Mouse (Mus musculus) 416B (cell line): ENCODE measurements around the gene Crlf1.
A peak's percentile ranks its signal among the peaks of the same experiment; 100 is the strongest.

Experiments used
- DNase-seq: peaks from one replicate; pipeline ENCODE4 v3.0.0; 2011; ENCODE audit warnings: low read depth

The Crlf1 gene

DNA sequence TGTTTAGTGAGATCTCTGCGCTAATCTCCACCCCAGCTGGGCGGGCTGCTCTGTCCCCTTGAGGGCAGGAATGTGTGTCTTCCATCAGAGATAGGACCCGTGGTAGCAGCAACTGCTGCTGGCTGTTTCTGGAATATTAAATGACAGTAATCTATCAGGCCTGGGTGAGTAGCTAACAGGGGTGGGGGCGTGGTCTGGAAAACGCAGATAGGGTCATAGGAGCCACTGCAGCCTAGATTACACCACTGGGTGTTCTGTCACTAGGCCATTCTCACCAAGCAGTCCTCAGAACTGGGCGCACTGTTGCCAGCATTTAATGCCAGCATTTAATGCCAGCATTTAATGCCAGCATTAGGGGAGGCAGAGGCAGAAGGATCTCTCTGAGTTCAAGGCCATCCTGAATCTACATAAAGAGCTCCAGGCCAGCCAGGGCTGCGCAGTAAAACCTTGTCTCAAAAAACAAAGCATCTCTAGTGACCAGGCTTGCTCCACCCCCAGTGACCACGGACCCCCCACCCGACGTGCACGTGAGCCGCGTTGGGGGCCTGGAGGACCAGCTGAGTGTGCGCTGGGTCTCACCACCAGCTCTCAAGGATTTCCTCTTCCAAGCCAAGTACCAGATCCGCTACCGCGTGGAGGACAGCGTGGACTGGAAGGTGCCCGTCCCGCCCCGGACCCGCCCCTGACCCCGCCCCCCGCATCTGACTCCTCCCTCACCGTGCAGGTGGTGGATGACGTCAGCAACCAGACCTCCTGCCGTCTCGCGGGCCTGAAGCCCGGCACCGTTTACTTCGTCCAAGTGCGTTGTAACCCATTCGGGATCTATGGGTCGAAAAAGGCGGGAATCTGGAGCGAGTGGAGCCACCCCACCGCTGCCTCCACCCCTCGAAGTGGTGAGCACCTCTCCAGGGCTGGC lies 7.7 kb downstream of the Crlf1 start:
- DNase-seq = no peak

DNA sequence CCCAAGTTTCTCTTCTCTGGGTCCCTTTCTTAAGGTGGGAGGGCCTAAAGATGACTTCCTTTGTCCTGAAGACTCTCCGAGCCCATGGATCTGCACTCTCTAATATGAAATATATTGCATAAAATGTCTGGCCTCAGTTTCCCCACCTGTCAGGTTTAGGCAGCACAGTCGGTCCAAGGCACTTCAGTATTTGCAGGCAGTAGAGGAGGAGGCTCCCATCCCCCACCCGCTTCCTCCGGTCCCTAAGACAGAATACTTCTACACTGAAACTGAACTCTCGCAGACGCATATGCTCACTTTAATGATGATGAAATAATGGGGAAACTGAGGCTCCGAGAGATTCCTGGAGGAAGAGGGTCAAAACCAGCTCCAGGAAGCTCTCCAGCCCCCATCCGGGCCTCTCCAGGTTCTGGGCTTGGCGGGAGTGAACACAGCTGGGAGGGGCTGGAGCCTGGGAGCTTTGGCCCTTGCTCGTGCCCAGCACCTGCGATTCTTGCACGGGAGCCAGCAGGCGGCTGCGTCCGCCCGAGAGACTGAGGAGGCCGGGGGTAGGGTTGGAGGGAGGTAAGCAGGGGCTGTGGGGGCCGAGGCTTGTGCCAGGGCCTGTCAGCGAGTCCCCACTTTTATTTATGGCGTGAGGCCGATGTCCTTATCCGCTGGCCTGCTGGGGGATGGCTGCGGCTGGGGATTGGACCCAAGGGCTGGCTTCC lies 9.0 kb downstream of the Crlf1 start:
- DNase-seq = no peak

- DNase-seq = no peak
These were observed 9.6 kb downstream of the Crlf1 start for GRCm38 (mm10) chr8:70502540-70502939.

- DNase-seq = no peak
These were observed 10.2 kb downstream of the Crlf1 start for GRCm38 (mm10) chr8:70503062-70503750.

- no peak for DNase-seq
These were observed 11.3 kb downstream of the Crlf1 start for GRCm38 (mm10) chr8:70504291-70504716.

- peak; percentile 71 for DNase-seq
These were observed 11.9 kb downstream of the Crlf1 start for GRCm38 (mm10) chr8:70504851-70505250.

GRCm38 (mm10) chr8:70505698-70506327 lies 12.9 kb downstream of the Crlf1 start:
- no peak for DNase-seq

- peak; percentile 98 for DNase-seq
These were observed 13.5 kb downstream of the Crlf1 start, which contains the start of gene Rex1bd for GRCm38 (mm10) chr8:70506328-70507026. Gene Rex1bd, minus strand, starts transcription at chr8:70506752.

GRCm38 (mm10) chr8:70507027-70507393 lies 14.1 kb downstream of the Crlf1 start:
- DNase-seq = no peak

- DNase-seq = no peak
These were observed 16.5 kb downstream of the Crlf1 start for GRCm38 (mm10) chr8:70509281-70509952.

DNA sequence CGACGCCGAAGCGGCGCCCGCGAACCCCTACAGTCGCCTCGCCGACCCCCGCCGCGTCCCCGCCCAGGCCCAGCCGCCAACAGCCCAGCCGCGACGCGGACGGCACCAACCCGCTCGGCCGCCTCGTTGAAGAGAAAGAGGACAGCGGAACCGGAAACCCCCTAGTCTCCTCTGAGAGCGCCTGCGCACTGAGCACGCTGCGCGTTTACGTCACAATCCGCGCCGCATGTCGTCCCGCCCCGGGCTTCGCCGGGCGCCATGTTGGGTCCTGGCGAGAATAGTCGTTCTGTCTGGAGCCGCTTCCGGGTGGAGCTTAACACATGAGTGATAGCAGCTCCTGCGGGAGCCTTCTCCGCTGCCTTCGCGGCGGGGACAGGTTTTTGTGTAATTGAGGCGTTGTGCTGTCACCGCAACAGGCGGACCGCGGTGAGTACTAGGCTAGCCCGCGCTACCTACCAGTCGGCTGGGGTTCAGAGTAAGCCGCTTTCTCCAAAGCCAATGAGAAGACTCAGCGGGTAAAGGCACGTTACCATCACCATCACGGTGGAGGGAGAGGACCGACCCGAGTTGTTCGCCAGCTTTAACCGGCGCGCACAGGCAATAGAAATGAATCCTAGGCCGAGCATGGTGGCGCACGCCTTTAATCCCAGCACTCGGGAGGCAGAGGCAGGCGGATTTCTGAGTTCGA lies 17.4 kb downstream of the Crlf1 start, which contains the start of gene Uba52:
TSS of gene Uba52 (minus strand) at position 574 of the 688 bp plus-strand sequence.
- DNase-seq = peak; percentile 95

DNA sequence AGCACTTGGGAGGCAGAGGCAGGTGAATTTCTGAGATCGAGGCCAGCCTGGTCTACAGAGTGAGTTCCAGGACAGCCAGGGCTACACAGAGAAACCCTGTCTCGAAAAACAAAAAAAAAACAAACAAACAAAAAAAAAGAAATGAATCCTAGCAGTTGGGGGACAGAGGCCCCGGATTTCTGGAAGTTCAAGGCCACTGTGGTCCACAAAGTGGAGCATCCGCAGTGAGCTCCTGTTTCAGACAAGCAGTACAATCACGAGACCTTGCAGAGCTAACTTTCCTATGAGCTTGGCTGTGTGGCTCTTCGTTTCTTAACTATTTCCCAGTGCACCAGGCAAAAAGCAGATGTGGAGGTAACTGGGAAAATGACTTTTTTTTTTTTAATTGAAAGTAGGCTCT lies 18.2 kb downstream of the Crlf1 start:
- DNase-seq = peak; percentile 54

DNA sequence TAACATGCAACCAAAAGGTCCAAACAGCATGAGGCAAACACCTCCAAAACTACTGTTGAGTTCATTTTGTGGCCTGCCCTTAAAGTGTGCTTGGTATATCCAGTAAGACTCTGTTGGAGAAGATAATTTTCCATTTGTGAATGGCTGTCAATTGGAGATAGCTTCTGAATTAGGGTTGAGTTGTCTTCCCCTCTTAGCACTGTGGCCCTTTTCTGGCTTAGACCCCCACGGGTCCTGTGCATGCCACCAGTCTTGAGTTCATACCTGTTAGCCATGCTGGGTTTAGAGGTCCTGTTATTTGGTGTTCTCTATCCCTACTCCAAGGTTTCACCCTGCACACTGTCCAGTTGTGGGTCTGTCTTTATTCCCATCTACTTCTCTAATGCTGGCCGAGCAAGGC lies 18.8 kb downstream of the Crlf1 start:
- no peak for DNase-seq

- DNase-seq = peak; percentile 50
These were observed 19.4 kb downstream of the Crlf1 start for GRCm38 (mm10) chr8:70512253-70512903.

GRCm38 (mm10) chr8:70513441-70513840 lies 20.5 kb downstream of the Crlf1 start:
- peak; percentile 75 for DNase-seq

- no peak for DNase-seq
These were observed 25.1 kb downstream of the Crlf1 start for GRCm38 (mm10) chr8:70517940-70518643.

GRCm38 (mm10) chr8:70519043-70519442 lies 26.1 kb downstream of the Crlf1 start:
- no peak for DNase-seq

DNA sequence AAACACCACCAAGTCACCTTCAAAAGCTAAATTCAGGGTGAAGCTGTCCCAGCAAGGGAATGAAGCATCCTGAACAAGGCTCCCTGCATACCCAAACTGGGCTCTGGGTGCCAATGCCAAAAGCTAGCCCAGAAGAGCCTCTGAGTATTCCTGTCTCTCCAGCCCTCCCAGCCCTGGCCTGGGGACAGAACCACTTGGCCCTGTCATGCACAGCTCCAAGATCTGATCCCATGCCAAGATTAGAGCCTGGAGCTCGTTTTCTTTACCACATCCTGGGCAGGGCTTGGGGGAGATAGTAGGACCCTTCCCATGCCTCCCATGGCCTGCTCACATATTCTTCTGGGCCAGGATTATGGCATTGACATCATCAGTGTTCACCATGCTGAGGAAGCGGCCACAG lies 26.6 kb downstream of the Crlf1 start:
- no peak for DNase-seq
